Mouse (Mus musculus) adipocyte (in vitro differentiated cells): ENCODE results near the gene Syngr2.
"Not testable (repeated sequence)": the region's sequence is repeated elsewhere in the genome, so short reads cannot be mapped to it uniquely, and the experiment has no call there.

ENCODE experiments used
- DNase-seq: peaks from one replicate; pipeline ENCODE4 v3.0.0-alpha.2; 2016; ENCODE audit warnings: low spot score

Syngr2 gene

DNA sequence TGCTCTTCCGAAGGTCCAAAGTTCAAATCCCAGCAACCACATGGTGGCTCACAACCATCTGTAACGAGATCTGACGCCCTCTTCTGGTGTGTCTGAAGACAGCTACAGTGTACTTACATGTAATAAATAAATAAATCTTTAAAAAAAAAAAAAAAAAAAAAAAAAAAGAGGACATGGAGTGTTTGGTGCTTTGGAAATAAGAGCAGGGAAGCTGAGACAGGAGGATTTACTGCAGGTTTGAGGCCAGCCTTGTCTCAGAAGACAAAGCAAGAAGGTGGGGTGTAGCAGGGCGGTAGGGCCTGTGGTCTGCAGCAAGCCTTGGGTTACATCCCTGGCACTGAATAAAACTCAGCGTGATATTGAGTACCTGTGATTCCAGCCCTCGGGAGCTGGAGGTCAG lies 24.0 kb downstream of the Syngr2 start:
- not testable (repeated sequence) for DNase-seq

DNA sequence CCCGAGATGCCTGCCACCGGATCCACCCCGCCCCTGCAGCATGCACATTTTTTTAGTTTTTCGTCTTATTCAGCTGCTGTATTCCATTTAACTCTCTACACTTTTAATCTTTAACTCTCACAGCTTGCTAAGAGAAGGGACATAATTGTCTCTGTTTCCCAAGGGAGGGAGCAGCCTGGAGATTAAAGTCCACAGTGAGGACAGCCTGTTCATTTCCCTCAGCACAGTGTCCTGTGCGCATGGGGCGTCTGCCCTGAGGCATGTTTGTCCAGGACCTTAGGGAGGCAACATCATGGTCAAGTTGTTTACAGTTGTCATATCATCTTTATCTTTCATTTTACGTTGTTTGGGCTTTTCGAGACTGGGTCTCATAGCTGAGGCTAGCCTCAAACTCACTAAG lies 24.6 kb downstream of the Syngr2 start:
- no peak for DNase-seq

GRCm38 (mm10) chr11:117836306-117836705 lies 26.8 kb downstream of the Syngr2 start:
- no peak for DNase-seq

DNA sequence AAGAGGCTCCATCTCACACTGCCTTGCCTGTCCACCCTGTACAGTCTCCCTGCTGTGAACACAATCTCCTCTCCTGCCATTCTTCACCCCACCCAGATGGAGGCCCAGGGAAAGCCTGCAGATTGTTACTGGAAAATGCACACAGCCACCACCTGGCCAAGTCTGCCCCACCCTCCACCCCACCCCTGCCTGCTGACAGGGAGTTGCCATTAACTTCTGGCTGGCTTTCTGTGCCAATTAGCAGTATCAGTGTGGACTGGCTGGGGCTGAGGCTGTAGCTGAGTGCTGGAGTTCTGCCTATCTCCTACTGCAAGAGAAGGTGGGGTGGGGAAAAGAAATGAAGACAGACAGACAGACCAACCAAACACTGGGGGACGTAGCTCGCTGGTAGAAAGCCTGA lies 29.1 kb downstream of the Syngr2 start:
- DNase-seq, result no peak

GRCm38 (mm10) chr11:117839021-117839420 lies 29.6 kb downstream of the Syngr2 start:
- DNase-seq, result no peak

GRCm38 (mm10) chr11:117840910-117841309 lies 31.4 kb downstream of the Syngr2 start:
- no peak for DNase-seq

- no peak for DNase-seq
Observed at GRCm38 (mm10) chr11:117843434-117843833, 34.0 kb downstream of the Syngr2 start.

GRCm38 (mm10) chr11:117844997-117845396 lies 35.5 kb downstream of the Syngr2 start:
- no peak for DNase-seq

DNA sequence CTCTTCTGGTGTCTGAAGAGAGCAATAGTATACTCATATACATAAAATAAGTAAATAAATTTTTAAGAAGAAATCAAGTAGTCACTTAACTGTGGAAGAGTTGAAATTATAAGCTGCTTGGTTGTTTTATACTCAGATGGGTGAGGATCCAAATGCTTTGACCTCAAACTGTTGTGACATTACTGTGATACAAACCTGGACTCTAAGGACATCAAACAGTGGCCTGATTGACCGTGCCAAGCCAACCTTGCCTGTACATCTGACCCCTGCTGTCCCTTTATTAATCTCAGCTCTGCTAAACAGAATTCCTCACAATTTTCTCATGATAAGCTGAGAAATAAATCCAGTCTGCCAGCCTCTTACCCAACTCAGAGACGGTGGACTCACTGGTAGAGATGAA lies 36.2 kb downstream of the Syngr2 start:
- no peak for DNase-seq

- peak; percentile 49 for DNase-seq
Observed at GRCm38 (mm10) chr11:117846640-117847039, 37.2 kb downstream of the Syngr2 start.

- DNase-seq, result peak; percentile 44
Observed at GRCm38 (mm10) chr11:117847593-117848215, 38.2 kb downstream of the Syngr2 start.

DNA sequence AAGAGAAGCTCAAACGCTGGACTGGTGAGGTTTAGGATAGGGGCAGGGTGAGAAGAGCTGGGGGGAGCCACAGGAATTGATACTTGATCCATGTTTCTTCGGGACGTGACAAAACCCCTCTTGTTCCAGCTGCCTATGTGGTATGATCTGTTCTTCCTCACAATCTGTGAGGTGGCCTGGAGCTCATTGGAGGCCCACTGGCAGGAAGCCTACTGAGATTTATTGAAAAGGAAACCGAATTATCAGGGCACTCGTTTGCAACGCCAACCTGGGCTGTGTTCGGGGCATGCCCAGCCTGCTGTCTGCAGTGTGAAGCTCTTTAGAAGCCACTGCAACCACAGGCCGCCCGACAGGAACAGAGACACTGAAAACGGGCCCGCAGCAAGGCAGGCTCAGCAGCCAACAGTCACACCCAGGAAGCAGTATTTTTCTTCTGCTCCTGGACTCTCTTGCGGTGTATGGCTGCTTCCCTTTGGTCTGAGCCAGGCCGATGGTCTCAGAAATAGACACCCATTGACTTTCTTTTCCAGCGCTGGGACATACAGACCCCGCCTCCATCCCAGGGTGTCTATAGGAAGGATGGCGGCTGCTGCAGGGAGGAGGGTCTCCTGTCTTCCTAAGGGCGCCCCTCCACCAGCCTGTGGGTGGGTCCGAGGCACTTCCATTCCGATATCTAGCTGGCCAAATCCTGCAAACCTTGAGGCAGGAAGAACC lies 39.0 kb downstream of the Syngr2 start:
- peak; percentile 60 for DNase-seq

DNA sequence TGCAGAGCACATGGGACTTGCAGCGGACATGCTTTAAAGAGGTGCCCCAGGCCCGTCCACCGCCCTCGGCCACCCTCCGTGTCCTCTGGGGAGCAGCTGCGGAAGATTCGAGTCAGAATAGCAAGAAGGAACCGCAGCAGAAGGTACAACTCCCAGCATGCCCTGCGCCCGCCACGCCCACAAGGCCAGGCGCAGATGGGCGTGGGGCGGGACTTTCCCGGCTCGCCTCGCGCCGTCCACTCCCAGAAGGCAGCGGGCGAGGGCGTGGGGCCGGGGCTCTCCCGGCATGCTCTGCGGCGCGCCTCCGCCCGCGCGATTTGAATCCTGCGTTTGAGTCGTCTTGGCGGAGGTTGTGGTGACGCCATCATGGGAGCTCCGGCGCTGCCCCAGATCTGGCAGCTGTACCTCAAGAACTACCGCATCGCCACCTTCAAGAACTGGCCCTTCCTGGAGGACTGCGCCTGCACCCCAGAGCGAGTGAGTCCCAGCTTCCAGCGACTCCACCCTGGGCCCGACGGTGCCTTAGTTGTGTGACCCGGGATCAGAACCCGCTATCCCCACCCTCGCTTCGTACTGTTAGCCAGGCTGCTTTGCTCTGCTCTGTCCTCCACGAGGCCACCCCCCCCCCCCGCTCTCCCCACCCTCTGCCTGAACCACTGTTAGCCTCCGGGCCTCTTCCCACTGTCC lies 39.7 kb downstream of the Syngr2 start, which contains the start of gene Birc5:
TSS of gene Birc5 (plus strand) at position 267 of the 687 bp plus-strand sequence.
- DNase-seq, result peak; percentile 95

GRCm38 (mm10) chr11:117852875-117853274 lies 43.4 kb downstream of the Syngr2 start:
- no peak for DNase-seq

- no peak for DNase-seq
Observed at GRCm38 (mm10) chr11:117854241-117854640, 44.8 kb downstream of the Syngr2 start.

- no peak for DNase-seq
Observed at GRCm38 (mm10) chr11:117855360-117855759, 45.9 kb downstream of the Syngr2 start.

GRCm38 (mm10) chr11:117855975-117856374 lies 46.5 kb downstream of the Syngr2 start:
- DNase-seq, result no peak

DNA sequence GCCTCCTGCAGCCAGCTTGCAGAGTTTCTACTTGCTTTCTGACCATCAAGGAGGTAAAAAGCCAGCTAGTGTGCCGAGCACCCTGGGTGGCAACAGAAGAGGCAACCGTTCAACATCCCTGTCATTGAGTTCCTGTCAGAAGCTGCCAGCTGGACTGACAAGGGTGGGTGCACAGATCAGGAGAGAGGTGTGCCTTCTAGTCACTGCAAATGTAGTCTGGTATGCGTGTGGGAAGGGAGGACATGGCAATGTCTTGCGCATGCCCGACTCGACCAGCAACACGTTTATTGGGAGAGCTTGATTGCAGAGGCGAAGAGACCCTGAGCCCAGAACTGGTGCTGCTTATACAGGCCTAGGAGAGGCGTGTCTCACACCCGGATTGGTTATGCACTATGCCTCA lies 48.0 kb downstream of the Syngr2 start:
- DNase-seq, result no peak

DNA sequence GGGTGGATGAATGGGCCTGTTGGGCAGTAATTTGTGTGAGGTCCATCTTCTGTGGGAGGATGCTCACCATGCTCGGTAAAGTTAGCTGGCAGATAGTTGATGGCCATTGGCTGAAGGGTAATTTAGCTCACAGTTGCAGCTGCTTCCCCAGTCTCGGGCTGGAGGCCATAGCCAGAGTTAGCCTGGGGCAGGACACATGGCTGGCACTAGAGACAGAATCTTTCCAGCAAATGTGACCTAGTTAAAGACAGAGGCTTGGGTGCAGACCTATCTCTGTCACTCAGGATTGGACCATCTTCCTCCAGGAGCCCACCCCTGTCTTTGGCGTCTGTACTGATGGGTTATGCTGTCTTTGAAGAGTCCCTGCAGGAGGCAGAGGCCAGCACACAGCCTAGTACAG lies 48.9 kb downstream of the Syngr2 start:
- DNase-seq, result no peak

- DNase-seq, result no peak
Observed at GRCm38 (mm10) chr11:117860601-117861000, 51.1 kb downstream of the Syngr2 start, which contains the start of gene Tmem235. Gene Tmem235, plus strand, starts transcription at chr11:117860752.

DNA sequence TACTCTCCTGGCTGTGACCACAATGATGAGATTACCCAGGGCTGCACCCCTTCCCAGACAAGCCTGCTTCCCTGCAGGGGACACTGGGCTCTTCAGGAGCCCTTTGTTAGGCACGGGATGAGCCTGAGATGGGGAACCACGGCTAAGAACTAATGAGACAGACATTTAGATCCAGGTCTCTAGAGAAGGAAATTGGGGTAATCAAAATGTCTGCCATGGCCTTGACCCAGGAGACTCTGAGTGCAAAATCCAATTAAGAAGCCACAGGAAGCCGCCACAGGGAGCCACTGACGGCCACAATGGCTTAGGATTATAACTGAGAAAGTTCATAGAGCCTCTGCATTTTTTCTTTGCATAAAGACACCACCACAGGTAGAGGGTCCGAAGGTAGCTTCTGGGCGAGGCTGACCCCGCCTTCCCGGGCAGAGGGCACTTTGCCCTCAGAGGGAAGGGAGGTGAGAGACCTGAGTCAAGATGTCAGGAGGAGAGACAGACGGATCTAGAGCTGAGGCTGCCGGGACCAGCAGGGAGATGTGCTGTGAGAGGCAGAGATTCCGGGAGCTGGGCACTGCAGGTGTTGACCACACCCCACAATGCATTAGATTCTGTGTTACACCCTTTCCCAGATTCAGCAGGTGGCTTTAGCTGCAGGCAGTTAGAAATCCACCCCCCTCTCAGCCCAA lies 53.8 kb downstream of the Syngr2 start:
- no peak for DNase-seq
